Mouse (Mus musculus): Measurements from ENCODE around the gene Calcrl.

DNA sequence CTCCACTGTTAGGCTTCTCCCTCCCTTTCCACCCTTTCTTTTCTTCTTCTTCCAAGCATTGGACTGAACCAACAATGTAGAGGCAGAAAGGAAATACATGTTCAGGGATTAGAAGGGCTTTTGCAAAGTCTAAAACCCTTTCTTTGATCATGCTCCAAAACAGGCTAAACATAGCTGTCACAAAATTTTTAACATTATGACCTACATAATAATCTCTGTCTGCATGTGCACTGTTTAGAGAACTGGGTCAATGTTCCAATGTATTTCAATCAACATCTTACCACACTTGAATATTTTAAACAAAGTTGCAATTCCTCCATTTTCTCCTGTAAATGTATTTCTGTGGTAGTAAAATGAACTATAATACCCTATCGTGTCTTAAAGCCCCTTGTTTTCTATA is 20.3 kb upstream of the Calcrl start:
- TF ChIP-seq POLR2A (IDR thresholded peaks at IDR 0.05; ENCODE audit: insufficient read depth, low read length) = no peak
- TF ChIP-seq CTCF (IDR thresholded peaks at IDR 0.05; ENCODE audit: low read depth, low read length) = no peak
- TF ChIP-seq EP300 (IDR thresholded peaks at IDR 0.05; ENCODE audit: insufficient read depth, low read depth, low read length) = no peak

Data from ES-Bruce4 (cell line).